Mouse (Mus musculus): Measurements from ENCODE around the gene Bcar1. TPM values are rescaled to one million over a fixed set of nuclear protein-coding genes. Genes with fewer than 3 reads are reported as not detected.

Gene Bcar1
- polyA plus RNA-seq (2012) = 0.86 and 0.96 TPM in 2 replicates

GRCm38 (mm10) chr8:111743792-111744696 is at the start of gene Bcar1:
Bcar1 (minus strand) TSS chr8:111743809.

DNA sequence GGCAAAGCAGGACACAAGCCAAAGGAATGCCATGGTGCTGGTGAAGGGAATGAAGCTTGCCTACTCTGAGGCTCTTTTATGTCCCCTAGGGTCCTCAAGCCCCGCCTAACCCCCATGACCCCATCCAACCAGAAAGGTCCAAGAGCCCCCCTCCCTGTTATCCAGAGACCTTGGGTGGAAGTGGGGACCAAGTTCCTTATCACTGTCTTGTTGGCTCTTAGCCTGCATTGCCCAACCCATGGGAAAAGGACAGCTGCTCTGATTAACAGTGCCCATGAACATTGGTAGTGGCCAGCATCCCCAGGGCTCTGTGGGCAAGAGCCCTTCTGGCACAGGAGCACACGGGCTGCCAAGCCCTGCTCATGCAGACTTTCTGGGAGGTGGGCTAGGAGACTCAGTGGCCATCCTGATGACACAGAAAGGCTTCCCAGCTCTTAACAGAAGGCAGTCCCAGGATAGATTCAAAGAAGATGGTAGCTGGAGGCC is 52.6 kb downstream of the Bcar1 start, which contains the start of gene Ctrb1:
Ctrb1 (minus strand) TSS at position 51 of the 486 bp plus-strand sequence.

Other genes starting within 250 kb of the Bcar1 start
- gene Wdr59, start 221.7 kb downstream of the Bcar1 start, polyA plus RNA-seq (2012) = 2.2 and 2.7 TPM in 2 replicates
- gene Znrf1, start 207.7 kb downstream of the Bcar1 start, polyA plus RNA-seq (2012) = 193 and 223 TPM in 2 replicates
- gene Ldhd, start 113.4 kb downstream of the Bcar1 start, polyA plus RNA-seq (2012) = 0.44 and 0.47 TPM in 2 replicates
- 5.0 and 5.5 TPM in 2 replicates for gene Zfp1, start 100.4 kb downstream of the Bcar1 start, polyA plus RNA-seq (2012)
- not detected in 2 replicates for gene Ctrb1, start 52.8 kb downstream of the Bcar1 start, polyA plus RNA-seq (2012)
- gene Cfdp1, start 110.5 kb upstream of the Bcar1 start, polyA plus RNA-seq (2012) = 18.2 and 25.7 TPM in 2 replicates
- gene Tmem170, start 132.9 kb upstream of the Bcar1 start, polyA plus RNA-seq (2012) = 0.18 and 0.26 TPM in 2 replicates
- gene Chst5, start 166.6 kb upstream of the Bcar1 start, polyA plus RNA-seq (2012) = not detected in 2 replicates
- 1.7 and 2.2 TPM in 2 replicates for gene Tmem231, start 190.1 kb upstream of the Bcar1 start, polyA plus RNA-seq (2012)
- gene Gabarapl2, start 196.9 kb upstream of the Bcar1 start, polyA plus RNA-seq (2012) = 3.6 and 4.2 TPM in 2 replicates
- 0.55 and 0.96 TPM in 2 replicates for gene Adat1, start 248.5 kb upstream of the Bcar1 start, polyA plus RNA-seq (2012)